Mouse (Mus musculus) natural killer cell, adult 2 months (primary cell): ENCODE results near the gene Popdc2.

Experiments
- DNase-seq, 2 experiments: peaks; one replicate each; pipeline ENCODE4 v3.0.0; 2022; ENCODE audit warnings: low spot score in 2 of 2

Popdc2 gene

GRCm38 (mm10) chr16:38400311-38400960 lies 38.4 kb downstream of the Popdc2 start:
- no peak for DNase-seq

GRCm38 (mm10) chr16:38401468-38401867 lies 39.5 kb downstream of the Popdc2 start:
- DNase-seq: no peak

- peak; percentile 71 to 73 for DNase-seq
Measured at GRCm38 (mm10) chr16:38403639-38404038, 41.6 kb downstream of the Popdc2 start.

GRCm38 (mm10) chr16:38406293-38406692 lies 44.3 kb downstream of the Popdc2 start:
- no peak for DNase-seq

GRCm38 (mm10) chr16:38406708-38407107 lies 44.7 kb downstream of the Popdc2 start:
- peak; percentile 19 to 47 for DNase-seq

- peak; percentile 47 to 49 for DNase-seq
Measured at GRCm38 (mm10) chr16:38407584-38407983, 45.6 kb downstream of the Popdc2 start.

- no peak for DNase-seq
Measured at GRCm38 (mm10) chr16:38408416-38408815, 46.4 kb downstream of the Popdc2 start.

GRCm38 (mm10) chr16:38414953-38415352 lies 52.9 kb downstream of the Popdc2 start:
- no peak for DNase-seq

- no peak for DNase-seq
Measured at GRCm38 (mm10) chr16:38425374-38425773, 63.4 kb downstream of the Popdc2 start.

- DNase-seq: no peak
Measured at GRCm38 (mm10) chr16:38425799-38426198, 63.8 kb downstream of the Popdc2 start.
